Mouse (Mus musculus): ENCODE results near the gene Gm960.

- TF ChIP-seq CTCF (IDR thresholded peaks at IDR 0.05; ENCODE audit: low read depth) = no peak
- no peak for TF ChIP-seq EP300 (IDR thresholded peaks at IDR 0.05; ENCODE audit: low read depth)
Measured at GRCm38 (mm10) chr19:4635986-4636385, 62.5 kb downstream of the Gm960 start.
